Mouse (Mus musculus) liver, postnatal 0 days (tissue): ENCODE results near the gene Lama5. TPM values are rescaled to one million over a fixed set of nuclear protein-coding genes. Genes with fewer than 3 reads are reported as not detected.

Source experiments
- ATAC-seq: fragments of 200-750 bp; cut with Nextera tagmentation; 2 replicates; pipeline ENCODE4 v1.8.0; 2017; ENCODE audit warnings: mild to moderate bottlenecking, moderate library complexity
- DNase-seq: peaks from one replicate; pipeline ENCODE4 v3.0.0-alpha.2; 2016
- H3K27ac ChIP-seq: fragments of 300-500 bp; sonication (generic); 2 replicates; pipeline ENCODE4 v1.5.1; 2014; ENCODE audit warnings: antibody characterized with exemption, moderate library complexity, mild to moderate bottlenecking, low read depth
- H3K27me3 ChIP-seq: fragments of 300-500 bp; sonication (generic); 2 replicates; pipeline ENCODE4 v1.6.1; 2014; ENCODE audit warnings: low read length, control low read depth, mixed read lengths; ENCODE audit not compliant: insufficient read depth
- H3K36me3 ChIP-seq: fragments of 300-500 bp; sonication (generic); replicated peaks from 2 replicates; pipeline ENCODE4 v1.6.1; 2014; ENCODE audit warnings: mild to moderate bottlenecking, control low read depth, low read length, moderate library complexity, mixed read lengths; ENCODE audit not compliant: insufficient read depth
- H3K4me1 ChIP-seq: fragments of 300-500 bp; sonication (generic); 2 replicates; pipeline ENCODE4 v1.6.1; 2014; ENCODE audit warnings: antibody characterized with exemption, mild to moderate bottlenecking, control low read depth; ENCODE audit not compliant: insufficient read depth
- H3K4me2 ChIP-seq: fragments of 300-500 bp; sonication (generic); 2 replicates; pipeline ENCODE4 v1.6.1; 2014; ENCODE audit warnings: low read depth, mild to moderate bottlenecking, low read length, moderate library complexity, mixed read lengths
- H3K4me3 ChIP-seq: fragments of 300-500 bp; sonication (generic); 2 replicates; pipeline ENCODE4 v1.5.1; 2014; ENCODE audit warnings: low read depth, low read length
- H3K9ac ChIP-seq: fragments of 300-500 bp; sonication (generic); replicated peaks from 2 replicates; pipeline ENCODE4 v1.6.1; 2014; ENCODE audit warnings: mild to moderate bottlenecking, moderate library complexity
- H3K9me3 ChIP-seq: fragments of 300-500 bp; sonication (generic); 2 replicates; pipeline ENCODE4 v1.6.1; 2016; ENCODE audit warnings: mild to moderate bottlenecking, control low read depth, low read length, mixed read lengths
- CTCF ChIP-seq: sonication (generic); IDR thresholded peaks from 2 replicates; pipeline ENCODE4 v1.5.1; 2016; ENCODE audit warnings: antibody characterized with exemption, low read depth
- EP300 ChIP-seq: IDR thresholded peaks from 2 replicates; pipeline ENCODE4 v1.6.1; 2016; ENCODE audit warnings: antibody characterized with exemption, low read depth, mild to moderate bottlenecking
- WGBS: fragments of 180-500 bp; shearing (Covaris S2); extraction: QIAGEN DNeasy Blood & Tissue Kit; methylation state at CpG from one replicate; pipeline ENCODE4 v1.1.7; 2014; ENCODE audit not compliant: insufficient replicate concordance; 5-methylcytosine and 5-hydroxymethylcytosine counted together
- microRNA-seq: library from miRNA; unstranded; fragments of <30 nt; microRNA quantifications from one replicate; pipeline ENCODE4, GENCODE M21; 2016
- polyA plus RNA-seq: library from polyadenylated mRNA; unstranded; fragments of >200 nt; fragmentation: Nextera tagmentation; extraction: Ambion mirVana; gene quantifications from 2 replicates; pipeline ENCODE4 v1.2.1, GENCODE M21; 2015

Gene Lama5
- polyA plus RNA-seq, 1 experiment from 2014 or later, result 2.2 TPM

DNA sequence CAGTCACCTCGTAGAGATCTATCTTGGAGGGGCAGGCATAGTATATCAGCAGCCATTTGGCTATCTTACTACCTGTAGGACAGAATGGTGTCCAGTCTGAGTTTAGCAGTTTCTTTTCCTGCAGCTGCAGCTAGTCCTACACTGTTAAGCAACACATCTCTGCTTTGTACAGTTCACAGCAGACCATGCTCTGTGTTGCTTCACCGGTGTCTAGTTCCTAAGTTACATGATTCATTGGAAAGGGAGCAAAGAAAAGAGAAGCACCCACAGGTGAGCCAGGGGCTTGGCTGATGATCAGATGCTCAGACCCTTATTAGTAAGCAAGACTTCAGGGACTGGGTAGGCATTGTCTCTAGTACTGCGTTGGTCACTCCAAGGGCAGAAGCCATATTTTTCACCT lies 91.7 kb downstream of the Lama5 start:
- no peak for DNase-seq
- WGBS, result 71% methylated on average over 3 of the region's 3 CpGs
- H3K9me3 ChIP-seq, result no peaks in the 10 kb centered on the region
- TF ChIP-seq CTCF (no peak), EP300 (no peak)
- H3K27me3 ChIP-seq, result no peaks in the 10 kb centered on the region
- no peak overlapping the region for H3K27ac ChIP-seq
- no peak overlapping the region for H3K9ac ChIP-seq
- H3K4me2 ChIP-seq, result no peak overlapping the region
- peaks cover 4% of the 10 kb centered on the region; the same call in 1 of the 2 replicates for H3K4me1 ChIP-seq
- H3K4me3 ChIP-seq, result no peak overlapping the region
- H3K36me3 ChIP-seq, result peaks cover 10% of the 10 kb centered on the region
- peak; percentile 23; the same call in 1 of the 2 replicates for ATAC-seq

DNA sequence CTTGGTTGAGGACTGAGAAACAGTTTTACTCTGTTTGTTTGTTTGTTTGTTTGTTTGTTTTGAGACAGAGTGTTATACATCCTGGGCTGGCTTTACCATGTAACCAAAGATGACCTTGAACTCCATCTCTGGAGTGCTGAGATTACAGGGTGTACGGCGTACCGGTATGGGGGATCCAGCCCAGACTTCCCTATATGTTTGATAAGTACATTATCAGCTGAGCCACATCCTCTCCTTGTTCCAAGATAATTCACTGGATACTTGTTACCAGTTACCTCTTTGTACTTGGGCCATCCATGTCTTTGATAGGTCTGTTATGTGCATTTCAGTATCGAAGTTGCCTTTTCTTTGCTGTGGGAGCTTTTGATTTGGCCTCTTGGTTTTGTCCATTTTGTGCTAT lies 92.4 kb downstream of the Lama5 start:
- Histone ChIP-seq H3K4me2 (no peak overlapping the region), H3K9ac (no peak overlapping the region), H3K27me3 (no peaks in the 10 kb centered on the region), H3K36me3 (0 out of 2 replicates have a peak, but pooled peaks cover 4% of the 10 kb centered on the region), H3K27ac (no peak overlapping the region), H3K4me3 (no peak overlapping the region), H3K4me1 (peaks cover 4% of the 10 kb centered on the region; the same call in 1 of the 2 replicates), H3K9me3 (no peaks in the 10 kb centered on the region)
- TF ChIP-seq EP300 (no peak), CTCF (no peak)
- WGBS, result 59% methylated on average over 4 of the region's 4 CpGs
- no peak for DNase-seq
- no peak for ATAC-seq

DNA sequence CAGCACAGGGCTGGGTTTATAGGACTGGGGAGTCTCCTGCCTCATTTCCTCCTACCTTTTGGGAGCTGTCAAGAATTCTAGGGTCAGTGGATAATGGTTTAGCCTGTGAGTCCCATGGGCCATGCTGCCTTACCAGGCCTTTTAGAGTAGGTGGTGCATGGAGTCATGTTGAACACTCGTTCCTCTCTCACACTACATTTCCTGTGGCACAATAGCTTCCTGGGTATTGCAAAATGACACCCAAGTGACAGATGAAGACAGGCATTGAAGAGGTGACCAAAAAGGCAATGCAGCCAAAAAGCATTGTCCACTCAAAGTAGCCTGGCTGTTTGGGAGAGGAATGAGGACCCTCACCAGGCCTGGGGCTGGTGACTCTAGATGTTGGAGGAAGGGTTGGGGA lies 98.0 kb downstream of the Lama5 start:
- 25% methylated on average over 1 of the region's 1 CpGs for WGBS

More for the DNA sequence above, 98.0 kb downstream of the Lama5 start:
- TF ChIP-seq EP300 (no peak), CTCF (no peak)
- peak overlapping the region; percentile 23; the same call in 1 of the 2 replicates for H3K4me2 ChIP-seq
- no peak overlapping the region for H3K4me3 ChIP-seq
- no peak overlapping the region for H3K9ac ChIP-seq
- H3K36me3 ChIP-seq, result no peaks in the 10 kb centered on the region
- no peaks in the 10 kb centered on the region for H3K27me3 ChIP-seq
- DNase-seq (no peak), ATAC-seq (peak; percentile 33; the same call in 1 of the 2 replicates)
- peak overlapping the region; percentile 48; the same call in 1 of the 2 replicates for H3K27ac ChIP-seq
- H3K9me3 ChIP-seq, result no peaks in the 10 kb centered on the region
- peaks cover 23% of the 10 kb centered on the region for H3K4me1 ChIP-seq

Small RNA genes lying within 50 kb of the gene (microRNA-seq; reads per million reads assigned to microRNA genes)
- not detected for gene Mir3091
- not detected for gene Mir7005

Other genes starting within 250 kb of the Lama5 start
- 1.7 TPM in 2 replicates for gene Taf4, start 249.2 kb downstream of the Lama5 start, polyA plus RNA-seq
- gene Lsm14b, start 200.9 kb downstream of the Lama5 start, polyA plus RNA-seq, result 1.6 and 1.7 TPM in 2 replicates
- 264 and 278 TPM in 2 replicates for gene Psma7, start 183.4 kb downstream of the Lama5 start, polyA plus RNA-seq
- 0.50 and 0.62 TPM in 2 replicates for gene Ss18l1, start 183.3 kb downstream of the Lama5 start, polyA plus RNA-seq
- 9.6 and 9.8 TPM in 2 replicates for gene Mtg2, start 155.3 kb downstream of the Lama5 start, polyA plus RNA-seq
- gene Hrh3, start 121.4 kb downstream of the Lama5 start, polyA plus RNA-seq, result not detected in 2 replicates
- gene Osbpl2, start 106.6 kb downstream of the Lama5 start, polyA plus RNA-seq, result 9.6 and 10.5 TPM in 2 replicates
- 91.9 and 98.0 TPM in 2 replicates for gene Adrm1, start 54.4 kb downstream of the Lama5 start, polyA plus RNA-seq
- gene Rps21, start 31.5 kb upstream of the Lama5 start, polyA plus RNA-seq, result 382 and 393 TPM in 2 replicates
- gene Cables2, start 47.6 kb upstream of the Lama5 start, polyA plus RNA-seq, result 4.7 and 5.2 TPM in 2 replicates
- not detected in 2 replicates for gene Rbbp8nl, start 64.0 kb upstream of the Lama5 start, polyA plus RNA-seq
- 0.08 and 0.11 TPM in 2 replicates for gene Gata5, start 108.8 kb upstream of the Lama5 start, polyA plus RNA-seq
- 0.86 and 0.91 TPM in 2 replicates for gene Slco4a1, start 230.4 kb upstream of the Lama5 start, polyA plus RNA-seq